Mouse (Mus musculus) forebrain, embryonic 12.5 days (tissue): ENCODE measurements at regions not wholly inside any gene's neighbourhood (a gene's known extent, or its start where the extent isn't known, plus 50 kb on each side); places are given as distances from the start of the nearest gene placed in this dataset.

Source experiments
- ATAC-seq: fragments of 200-750 bp; cut with Nextera tagmentation; 2 replicates; pipeline ENCODE4 v1.8.0; 2017; ENCODE audit warnings: moderate TSS enrichment; ENCODE audit not compliant: low FRiP score
- H3K27ac ChIP-seq: fragments of 300-500 bp; sonication (generic); 2 replicates; pipeline ENCODE4 v1.5.1; 2016; ENCODE audit warnings: mild to moderate bottlenecking
- H3K27me3 ChIP-seq: fragments of 300-500 bp; sonication (generic); 2 replicates; pipeline ENCODE4 v1.6.1; 2016; ENCODE audit warnings: mild to moderate bottlenecking
- H3K36me3 ChIP-seq: fragments of 300-500 bp; sonication (generic); replicated peaks from 2 replicates; pipeline ENCODE4 v1.6.1; 2016; ENCODE audit warnings: mild to moderate bottlenecking
- H3K4me1 ChIP-seq: fragments of 300-500 bp; sonication (generic); 2 replicates; pipeline ENCODE4 v1.6.1; 2016
- H3K4me2 ChIP-seq: fragments of 300-500 bp; sonication (generic); 2 replicates; pipeline ENCODE4 v1.6.1; 2016; ENCODE audit warnings: mild to moderate bottlenecking, moderate library complexity
- H3K4me3 ChIP-seq: fragments of 300-500 bp; sonication (generic); replicated peaks from 2 replicates; pipeline ENCODE4 v1.5.1; 2016; ENCODE audit warnings: mild to moderate bottlenecking
- H3K9ac ChIP-seq: fragments of 300-500 bp; sonication (generic); 2 replicates; pipeline ENCODE4 v1.6.1; 2016; ENCODE audit warnings: mild to moderate bottlenecking
- H3K9me3 ChIP-seq: fragments of 300-500 bp; sonication (generic); 2 replicates; pipeline ENCODE4 v1.6.1; 2016
- WGBS: fragments of 180-500 bp; shearing (Covaris S2); methylation state at CpG from one replicate; pipeline ENCODE4 v1.1.7; 2016; 5-methylcytosine and 5-hydroxymethylcytosine counted together

- H3K36me3 ChIP-seq = no peaks in the 10 kb centered on the region
- H3K27me3 ChIP-seq = no peaks in the 10 kb centered on the region
- WGBS = 78% methylated on average over 5 of the region's 5 CpGs
- H3K9me3 ChIP-seq = no peaks in the 10 kb centered on the region
- H3K4me3 ChIP-seq = no peak overlapping the region
- no peaks in the 10 kb centered on the region for H3K4me1 ChIP-seq
- no peak overlapping the region for H3K27ac ChIP-seq
- no peak overlapping the region for H3K9ac ChIP-seq
- no peak overlapping the region for H3K4me2 ChIP-seq
- no peak for ATAC-seq
Measured at GRCm38 (mm10) chr5:102242614-102243013, 172.9 kb upstream of the Wdfy3 start.

GRCm38 (mm10) chr5:102244706-102245105, 175.0 kb upstream of the Wdfy3 start:
- no peaks in the 10 kb centered on the region for H3K27me3 ChIP-seq
- WGBS = 84% methylated on average over 6 of the region's 6 CpGs
- no peak overlapping the region for H3K27ac ChIP-seq
- H3K4me2 ChIP-seq = no peak overlapping the region
- no peaks in the 10 kb centered on the region for H3K9me3 ChIP-seq
- no peak for ATAC-seq
- no peaks in the 10 kb centered on the region for H3K4me1 ChIP-seq
- no peak overlapping the region for H3K9ac ChIP-seq
- no peaks in the 10 kb centered on the region for H3K36me3 ChIP-seq
- H3K4me3 ChIP-seq = no peak overlapping the region

GRCm38 (mm10) chr5:102248747-102249146, 179.0 kb upstream of the Wdfy3 start:
- WGBS = 76% methylated on average over 5 of the region's 5 CpGs
- 0 out of 2 replicates have a peak, but pooled peaks have one; percentile 23 for ATAC-seq

GRCm38 (mm10) chr5:102251076-102251475, 181.4 kb upstream of the Wdfy3 start:
- no peak overlapping the region for H3K27ac ChIP-seq
- H3K4me1 ChIP-seq = no peaks in the 10 kb centered on the region
- H3K4me3 ChIP-seq = no peak overlapping the region
- H3K4me2 ChIP-seq = no peak overlapping the region
- no peaks in the 10 kb centered on the region for H3K36me3 ChIP-seq
- no peak for ATAC-seq
- WGBS = 95% methylated on average over 7 of the region's 7 CpGs
- no peaks in the 10 kb centered on the region for H3K9me3 ChIP-seq
- H3K9ac ChIP-seq = no peak overlapping the region
- no peaks in the 10 kb centered on the region for H3K27me3 ChIP-seq

More at GRCm38 (mm10) chr5:102248747-102249146, 179.0 kb upstream of the Wdfy3 start:
- H3K9ac ChIP-seq = no peak overlapping the region
- H3K9me3 ChIP-seq = no peaks in the 10 kb centered on the region
- H3K4me1 ChIP-seq = no peaks in the 10 kb centered on the region
- H3K27me3 ChIP-seq = no peaks in the 10 kb centered on the region
- H3K36me3 ChIP-seq = no peaks in the 10 kb centered on the region
- no peak overlapping the region for H3K4me3 ChIP-seq
- no peak overlapping the region for H3K27ac ChIP-seq
- no peak overlapping the region for H3K4me2 ChIP-seq

- Histone ChIP-seq H3K36me3 (no peaks in the 10 kb centered on the region), H3K9ac (no peak overlapping the region), H3K4me1 (no peaks in the 10 kb centered on the region), H3K27ac (no peak overlapping the region), H3K27me3 (no peaks in the 10 kb centered on the region), H3K4me2 (no peak overlapping the region), H3K9me3 (no peaks in the 10 kb centered on the region), H3K4me3 (no peak overlapping the region)
- 3% methylated on average over 2 of the region's 2 CpGs for WGBS
- ATAC-seq = no peak
Measured at GRCm38 (mm10) chr5:102253786-102254185, 184.1 kb upstream of the Wdfy3 start.

GRCm38 (mm10) chr5:102257104-102257503, 187.4 kb upstream of the Wdfy3 start:
- H3K4me3 ChIP-seq = no peak overlapping the region
- no peak overlapping the region for H3K27ac ChIP-seq
- H3K9me3 ChIP-seq = no peaks in the 10 kb centered on the region
- no peak overlapping the region for H3K4me2 ChIP-seq
- H3K36me3 ChIP-seq = no peaks in the 10 kb centered on the region
- WGBS = 89% methylated on average over 2 of the region's 2 CpGs
- no peak overlapping the region for H3K9ac ChIP-seq
- H3K27me3 ChIP-seq = no peaks in the 10 kb centered on the region
- no peaks in the 10 kb centered on the region for H3K4me1 ChIP-seq
- ATAC-seq = no peak

- no peaks in the 10 kb centered on the region for H3K9me3 ChIP-seq
- no peak overlapping the region for H3K27ac ChIP-seq
- no peak overlapping the region for H3K9ac ChIP-seq
- H3K4me3 ChIP-seq = no peak overlapping the region
- whole genome bisulfite sequencing = 89% methylated on average over 5 of the region's 5 CpGs
- H3K36me3 ChIP-seq = no peaks in the 10 kb centered on the region
- H3K4me1 ChIP-seq = no peaks in the 10 kb centered on the region
- H3K4me2 ChIP-seq = no peak overlapping the region
- ATAC-seq = no peak
- no peaks in the 10 kb centered on the region for H3K27me3 ChIP-seq
Measured at GRCm38 (mm10) chr5:102261621-102262020, 191.9 kb upstream of the Wdfy3 start.

GRCm38 (mm10) chr5:102266451-102266850, 196.7 kb upstream of the Wdfy3 start:
- ATAC-seq = no peak
- Histone ChIP-seq H3K27ac (no peak overlapping the region), H3K4me2 (no peak overlapping the region), H3K9ac (no peak overlapping the region), H3K36me3 (no peaks in the 10 kb centered on the region), H3K9me3 (no peaks in the 10 kb centered on the region), H3K4me3 (no peak overlapping the region), H3K4me1 (no peaks in the 10 kb centered on the region), H3K27me3 (no peaks in the 10 kb centered on the region)
- 67% methylated on average over 11 of the region's 11 CpGs for WGBS

- Histone ChIP-seq H3K36me3 (no peaks in the 10 kb centered on the region), H3K4me2 (no peak overlapping the region), H3K9me3 (no peaks in the 10 kb centered on the region), H3K4me3 (no peak overlapping the region), H3K4me1 (no peaks in the 10 kb centered on the region), H3K27me3 (no peaks in the 10 kb centered on the region), H3K27ac (no peak overlapping the region), H3K9ac (no peak overlapping the region)
- WGBS = 83% methylated on average over 3 of the region's 3 CpGs
- ATAC-seq = no peak
Measured at GRCm38 (mm10) chr5:102267150-102267549, 197.4 kb upstream of the Wdfy3 start.

GRCm38 (mm10) chr5:102269204-102269603, 199.5 kb upstream of the Wdfy3 start:
- no peak for ATAC-seq
- WGBS = 91% methylated on average over 9 of the region's 9 CpGs
- no peak overlapping the region for H3K4me3 ChIP-seq

GRCm38 (mm10) chr5:102275621-102276020, 205.6 kb upstream of the Arhgap24 start:
- H3K9me3 ChIP-seq = no peaks in the 10 kb centered on the region
- H3K4me3 ChIP-seq = no peak overlapping the region
- H3K4me1 ChIP-seq = no peaks in the 10 kb centered on the region
- no peak for ATAC-seq
- H3K9ac ChIP-seq = no peak overlapping the region
- H3K4me2 ChIP-seq = no peak overlapping the region
- WGBS = 95% methylated on average over 3 of the region's 3 CpGs
- H3K36me3 ChIP-seq = no peaks in the 10 kb centered on the region
- H3K27ac ChIP-seq = no peak overlapping the region
- no peaks in the 10 kb centered on the region for H3K27me3 ChIP-seq

More at GRCm38 (mm10) chr5:102269204-102269603, 199.5 kb upstream of the Wdfy3 start:
- no peak overlapping the region for H3K4me2 ChIP-seq
- no peak overlapping the region for H3K27ac ChIP-seq
- no peaks in the 10 kb centered on the region for H3K27me3 ChIP-seq
- no peaks in the 10 kb centered on the region for H3K9me3 ChIP-seq
- no peaks in the 10 kb centered on the region for H3K4me1 ChIP-seq
- no peaks in the 10 kb centered on the region for H3K36me3 ChIP-seq
- no peak overlapping the region for H3K9ac ChIP-seq

- H3K36me3 ChIP-seq = no peaks in the 10 kb centered on the region
- 90% methylated on average over 4 of the region's 4 CpGs for WGBS
Measured at GRCm38 (mm10) chr5:102287131-102287530, 194.1 kb upstream of the Arhgap24 start.

GRCm38 (mm10) chr5:102290866-102291265, 190.3 kb upstream of the Arhgap24 start:
- Histone ChIP-seq H3K4me3 (no peak overlapping the region), H3K4me1 (no peaks in the 10 kb centered on the region), H3K27me3 (no peaks in the 10 kb centered on the region), H3K9ac (no peak overlapping the region), H3K27ac (no peak overlapping the region), H3K36me3 (no peaks in the 10 kb centered on the region), H3K9me3 (no peaks in the 10 kb centered on the region), H3K4me2 (no peak overlapping the region)
- 88% methylated on average over 7 of the region's 7 CpGs for WGBS
- no peak for ATAC-seq

More at GRCm38 (mm10) chr5:102287131-102287530, 194.1 kb upstream of the Arhgap24 start:
- Histone ChIP-seq H3K9ac (no peak overlapping the region), H3K9me3 (no peaks in the 10 kb centered on the region), H3K27ac (no peak overlapping the region), H3K4me3 (no peak overlapping the region), H3K4me1 (no peaks in the 10 kb centered on the region), H3K27me3 (no peaks in the 10 kb centered on the region), H3K4me2 (no peak overlapping the region)
- ATAC-seq = no peak
